Mouse (Mus musculus) stomach, postnatal 0 days (tissue): ENCODE data around the gene Trappc3.

Experiments
- CTCF ChIP-seq: IDR thresholded peaks from 2 replicates; pipeline ENCODE4 v1.5.1; 2016; ENCODE audit warnings: antibody characterized with exemption, low read depth, mild to moderate bottlenecking, moderate library complexity
- EP300 ChIP-seq: optimal IDR thresholded peaks from 2 replicates; pipeline ENCODE3; 2016; ENCODE audit warnings: antibody characterized with exemption

DNA sequence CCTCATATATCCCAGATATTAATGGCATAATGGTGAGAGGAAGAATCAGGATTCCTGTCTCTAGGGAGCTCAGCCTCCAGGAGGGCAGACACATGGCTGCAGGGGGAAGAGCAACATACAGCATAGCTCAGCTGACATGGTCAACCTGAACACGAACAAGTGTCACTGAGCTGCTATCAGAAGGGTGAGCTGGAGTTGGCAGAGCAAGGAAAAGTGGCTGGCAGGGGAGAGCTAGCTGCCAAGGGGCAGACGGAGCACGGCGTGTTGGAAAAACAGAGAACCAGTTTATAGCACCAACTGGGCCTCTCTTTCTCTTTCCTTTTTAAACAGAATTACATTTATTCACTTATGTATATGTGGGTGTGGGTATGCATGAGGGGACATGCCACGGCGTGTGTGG lies 19.6 kb upstream of the Trappc3 start:
- TF ChIP-seq EP300, result no peak
- no peak for TF ChIP-seq CTCF
